Mouse (Mus musculus) CH12.LX (cell line): ENCODE data around the gene D5Ertd577e.
"Not testable (repeated sequence)": the region's sequence is repeated elsewhere in the genome, so short reads cannot be mapped to it uniquely, and the experiment has no call there.

Source experiments
- CHD1 ChIP-seq: IDR thresholded peaks from 2 replicates; pipeline ENCODE4 v1.6.1; 2012; ENCODE audit warnings: low read depth, low read length, improper control_type of control experiment, inconsistent platforms
- CTCF ChIP-seq, 2 experiments: IDR thresholded peaks in 1 of 2; conservative IDR thresholded peaks in 1 of 2; 2 replicates each; pipeline ENCODE4 v1.5.1; 2011 to 2012; ENCODE audit warnings: low read depth in 2 of 2, low read length in 2 of 2, improper control_type of control experiment in 1 of 2, inconsistent platforms in 1 of 2, mild to moderate bottlenecking in 1 of 2, moderate library complexity in 1 of 2
- EP300 ChIP-seq: IDR thresholded peaks from 2 replicates; pipeline ENCODE4 v1.6.1; 2011; ENCODE audit warnings: low read length, improper control_type of control experiment
- JUND ChIP-seq: conservative IDR thresholded peaks from 2 replicates; pipeline ENCODE4 v1.6.1; 2011; ENCODE audit warnings: low read depth, low read length, improper control_type of control experiment
- MAX ChIP-seq: IDR thresholded peaks from 2 replicates; pipeline ENCODE4 v1.6.1; 2011; ENCODE audit warnings: low read length, improper control_type of control experiment
- MAZ ChIP-seq: IDR thresholded peaks from 2 replicates; pipeline ENCODE4 v1.6.1; 2012; ENCODE audit warnings: low read depth, mild to moderate bottlenecking, inconsistent platforms, low read length, improper control_type of control experiment, moderate library complexity
- POLR2A ChIP-seq: IDR thresholded peaks from 2 replicates; pipeline ENCODE4 v1.6.1; 2011; ENCODE audit warnings: low read depth, mild to moderate bottlenecking, improper control_type of control experiment, low read length
- SIN3A ChIP-seq: IDR thresholded peaks from 2 replicates; pipeline ENCODE4 v1.6.1; 2012; ENCODE audit warnings: low read length, improper control_type of control experiment, inconsistent platforms
- SMC3 ChIP-seq: IDR thresholded peaks from 2 replicates; pipeline ENCODE4 v1.6.1; 2011; ENCODE audit warnings: low read depth, low read length, improper control_type of control experiment
- TCF12 ChIP-seq: IDR thresholded peaks from 2 replicates; pipeline ENCODE4 v1.6.1; 2014; ENCODE audit warnings: low read depth, mild to moderate bottlenecking, inconsistent platforms, low read length, improper control_type of control experiment
- USF1 ChIP-seq: IDR thresholded peaks from 2 replicates; pipeline ENCODE4 v1.6.1; 2014; ENCODE audit warnings: low read depth, mild to moderate bottlenecking, inconsistent platforms, low read length, improper control_type of control experiment
- USF2 ChIP-seq: conservative IDR thresholded peaks from 2 replicates; pipeline ENCODE4 v1.6.1; 2011; ENCODE audit warnings: low read depth, low read length, improper control_type of control experiment
- ZNF384 ChIP-seq: IDR thresholded peaks from 2 replicates; pipeline ENCODE4 v1.6.1; 2012; ENCODE audit warnings: low read depth, low read length, improper control_type of control experiment, inconsistent platforms

DNA sequence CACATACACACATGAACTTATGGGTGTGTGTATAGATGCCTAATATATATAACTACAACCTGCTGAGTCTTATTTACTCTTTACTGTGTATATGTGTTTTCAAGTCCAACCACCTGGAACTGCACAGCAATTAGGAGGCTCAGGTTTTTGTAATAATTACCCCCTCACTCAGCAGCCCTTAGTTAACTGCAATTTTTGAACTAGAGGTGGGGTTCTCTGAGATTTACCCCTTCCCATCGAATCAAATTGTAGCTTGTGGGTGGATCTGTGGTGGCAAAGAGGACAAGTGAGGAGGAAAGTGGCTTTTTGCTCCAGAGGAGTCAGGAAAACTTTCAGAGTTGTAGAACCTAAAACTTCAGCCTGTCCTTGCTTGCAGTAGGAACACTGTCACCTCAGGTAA lies at the start of gene D5Ertd577e:
- not testable (repeated sequence) for TF ChIP-seq CTCF (conservative IDR thresholded peaks at IDR 0.05 in 1 of 2, IDR thresholded peaks at IDR 0.05 in 1 of 2; ENCODE audit: low read depth in 2 of 2, low read length in 2 of 2); SMC3; SIN3A; POLR2A; EP300; ZNF384; TCF12; MAX; CHD1; USF1; JUND; USF2; MAZ
